Mouse (Mus musculus) lung, adult 2 months (tissue): ENCODE data around the gene S100a4.

Experiments
- CTCF ChIP-seq: fragments of 200-500 bp; IDR thresholded peaks from 2 replicates; pipeline ENCODE4 v1.5.1; 2011; ENCODE audit warnings: mild to moderate bottlenecking, low read length, control low read depth; ENCODE audit not compliant: insufficient read depth
- POLR2A ChIP-seq: fragments of 200-500 bp; IDR thresholded peaks from 2 replicates; pipeline ENCODE4 v1.6.1; 2011; ENCODE audit warnings: low read depth, mild to moderate bottlenecking, control low read depth, low read length, borderline replicate concordance; ENCODE audit errors: extremely low read depth

DNA sequence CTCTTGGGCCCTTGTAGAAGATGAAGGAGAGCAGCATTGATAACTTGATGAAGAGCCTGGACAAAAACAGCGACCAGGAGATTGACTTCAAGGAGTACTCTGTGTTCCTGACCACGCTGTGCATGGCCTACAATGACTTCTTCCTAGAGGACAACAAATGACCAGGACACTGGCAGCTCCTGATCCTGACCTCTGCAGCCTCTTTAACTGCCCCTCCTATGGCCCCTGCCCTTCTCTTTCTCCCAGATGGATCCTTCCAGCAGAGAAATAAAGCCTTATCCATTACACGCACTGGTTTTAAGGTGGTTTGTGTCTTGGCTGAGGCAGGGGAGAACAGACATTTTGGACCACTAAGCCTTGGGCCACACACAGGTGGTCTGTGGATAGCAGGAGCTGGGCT lies 7.9 kb downstream of the S100a4 start:
- TF ChIP-seq CTCF (no peak), POLR2A (no peak)
